Mouse (Mus musculus) neural tube, embryonic 12.5 days (tissue): ENCODE data around the gene Scnn1b. TPM values are rescaled to one million over a fixed set of nuclear protein-coding genes. Genes with fewer than 3 reads are reported as not detected.

Source experiments
- ATAC-seq: fragments of 200-750 bp; cut with Nextera tagmentation; 2 replicates; pipeline ENCODE4 v1.8.0; 2017; ENCODE audit warnings: low read depth, mild to moderate bottlenecking, moderate TSS enrichment, moderate library complexity; ENCODE audit not compliant: low FRiP score
- H3K27ac ChIP-seq: fragments of 300-500 bp; sonication (generic); 2 replicates; pipeline ENCODE4 v1.5.1; 2016
- H3K27me3 ChIP-seq: fragments of 300-500 bp; sonication (generic); replicated peaks from 2 replicates; pipeline ENCODE4 v1.6.1; 2016; ENCODE audit warnings: mild to moderate bottlenecking
- H3K36me3 ChIP-seq: fragments of 300-500 bp; sonication (generic); 2 replicates; pipeline ENCODE4 v1.6.1; 2016; ENCODE audit warnings: mild to moderate bottlenecking
- H3K4me1 ChIP-seq: fragments of 300-500 bp; sonication (generic); 2 replicates; pipeline ENCODE4 v1.6.1; 2016
- H3K4me2 ChIP-seq: fragments of 300-500 bp; sonication (generic); replicated peaks from 2 replicates; pipeline ENCODE4 v1.6.1; 2016; ENCODE audit warnings: mild to moderate bottlenecking
- H3K4me3 ChIP-seq: fragments of 300-500 bp; sonication (generic); 2 replicates; pipeline ENCODE4 v1.5.1; 2016
- H3K9ac ChIP-seq: fragments of 300-500 bp; sonication (generic); 2 replicates; pipeline ENCODE4 v1.6.1; 2016; ENCODE audit warnings: mild to moderate bottlenecking
- H3K9me3 ChIP-seq: fragments of 300-500 bp; sonication (generic); 2 replicates; pipeline ENCODE4 v1.6.1; 2016; ENCODE audit warnings: mild to moderate bottlenecking
- WGBS: fragments of 180-500 bp; shearing (Covaris S2); methylation state at CpG from one replicate; pipeline ENCODE4 v1.1.7; 2016; 5-methylcytosine and 5-hydroxymethylcytosine counted together
- polyA plus RNA-seq: library from polyadenylated mRNA; unstranded; fragments of >200 nt; fragmentation: Nextera tagmentation; extraction: Ambion mirVana; gene quantifications from 2 replicates; pipeline ENCODE4 v1.2.1, GENCODE M21; 2016

The Scnn1b gene
- polyA plus RNA-seq, 1 experiment from 2014 or later, result not detected

DNA sequence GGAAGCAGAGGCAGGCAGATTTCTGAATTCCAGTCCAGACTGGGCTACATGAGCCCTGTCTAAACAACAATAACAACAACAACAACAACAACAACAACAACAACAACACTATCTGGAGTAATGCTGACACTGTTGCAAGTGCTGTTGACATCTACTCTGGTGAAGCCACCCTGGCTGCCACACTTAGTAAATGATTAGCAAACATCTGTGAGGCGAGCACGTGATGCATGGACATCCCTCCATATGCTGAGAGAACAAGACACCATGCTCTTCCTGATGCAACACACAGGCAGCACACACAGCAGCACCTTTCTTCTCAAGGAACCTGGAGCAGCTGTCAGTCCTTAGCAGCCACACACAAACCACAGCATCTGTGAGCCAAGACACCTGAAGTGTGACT lies 63.0 kb downstream of the Scnn1b start:
- H3K27ac ChIP-seq, result no peak overlapping the region
- H3K4me1 ChIP-seq, result no peaks in the 10 kb centered on the region
- no peak overlapping the region for H3K4me3 ChIP-seq
- H3K27me3 ChIP-seq, result no peaks in the 10 kb centered on the region
- 92% methylated on average over 2 of the region's 2 CpGs for whole genome bisulfite sequencing
- H3K4me2 ChIP-seq, result no peak overlapping the region
- no peaks in the 10 kb centered on the region for H3K9me3 ChIP-seq
- ATAC-seq, result no peak
- peaks cover 37% of the 10 kb centered on the region for H3K36me3 ChIP-seq
- no peak overlapping the region for H3K9ac ChIP-seq

DNA sequence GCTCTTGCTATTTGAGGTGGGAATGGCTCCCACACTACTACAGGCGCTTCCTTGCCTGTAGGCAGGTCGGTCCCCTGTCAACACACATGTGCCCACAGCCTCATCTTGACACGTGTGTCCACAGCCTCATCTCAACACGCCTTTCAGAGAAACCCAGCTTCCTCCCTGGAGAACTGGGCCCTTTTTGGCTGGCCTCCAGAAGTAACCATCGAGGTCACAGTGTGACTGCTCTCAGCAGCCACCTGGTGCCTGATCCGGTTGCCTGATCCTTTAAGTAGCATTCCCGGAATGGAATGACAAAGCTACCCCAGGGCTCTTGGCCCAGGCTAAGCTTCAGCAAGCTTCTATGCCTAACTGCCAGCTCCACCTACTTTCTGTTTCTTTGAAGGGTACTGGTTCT lies 66.4 kb downstream of the Scnn1b start:
- no peak for ATAC-seq
- H3K4me3 ChIP-seq, result no peak overlapping the region
- H3K4me1 ChIP-seq, result no peaks in the 10 kb centered on the region
- peaks cover 27% of the 10 kb centered on the region for H3K36me3 ChIP-seq
- no peak overlapping the region for H3K4me2 ChIP-seq
- no peak overlapping the region for H3K27ac ChIP-seq
- 57% methylated on average over 7 of the region's 7 CpGs for WGBS
- H3K9me3 ChIP-seq, result no peaks in the 10 kb centered on the region
- H3K27me3 ChIP-seq, result no peaks in the 10 kb centered on the region
- H3K9ac ChIP-seq, result no peak overlapping the region

DNA sequence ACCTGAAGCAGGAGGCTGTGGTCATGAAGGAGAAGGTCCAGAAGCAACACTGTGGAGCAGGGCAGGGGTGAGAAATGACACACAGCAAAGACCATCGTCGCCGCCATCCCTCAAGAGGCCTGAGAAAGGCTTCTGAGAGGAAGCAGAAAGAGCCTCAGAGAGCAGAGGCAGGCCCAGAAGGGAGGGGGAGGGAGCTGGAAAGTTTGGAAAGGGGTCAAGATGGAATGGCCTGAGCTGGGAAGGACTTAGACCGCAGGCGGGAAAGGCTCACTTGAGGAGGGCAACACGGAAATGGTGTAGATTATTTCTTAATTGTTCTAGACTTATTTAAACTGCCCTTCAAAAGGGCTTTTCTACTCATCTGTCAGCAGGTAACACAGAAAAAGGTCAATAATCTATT lies 68.8 kb downstream of the Scnn1b start:
- Histone ChIP-seq H3K4me3 (no peak overlapping the region), H3K9me3 (no peaks in the 10 kb centered on the region), H3K9ac (no peak overlapping the region), H3K4me1 (peaks cover 6% of the 10 kb centered on the region; the same call in 1 of the 2 replicates), H3K27me3 (no peaks in the 10 kb centered on the region), H3K4me2 (no peak overlapping the region), H3K27ac (no peak overlapping the region), H3K36me3 (peaks cover 19% of the 10 kb centered on the region)
- ATAC-seq, result no peak
- 89% methylated on average over 6 of the region's 6 CpGs for WGBS

DNA sequence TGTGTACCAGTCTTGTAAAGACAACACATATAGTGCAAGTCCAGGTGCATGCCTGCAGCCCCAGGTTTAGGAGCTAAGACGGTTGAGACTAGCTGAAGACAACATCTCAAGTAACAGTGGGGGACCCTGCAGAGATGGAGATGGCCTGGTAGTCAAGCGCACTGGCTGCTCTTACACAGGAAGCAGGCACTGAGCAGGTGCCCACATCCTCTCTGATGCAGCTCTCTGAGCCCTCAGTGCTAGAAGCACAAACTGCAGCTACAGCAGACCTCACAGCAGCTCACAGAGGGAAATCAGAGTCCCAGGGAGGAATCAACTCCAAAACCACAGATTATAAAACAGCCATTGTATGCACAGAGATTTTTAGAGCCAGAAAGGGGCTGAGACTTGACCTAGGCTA lies 69.5 kb downstream of the Scnn1b start:
- no peak for ATAC-seq
- Histone ChIP-seq H3K9ac (no peak overlapping the region), H3K27ac (no peak overlapping the region), H3K4me2 (no peak overlapping the region), H3K4me3 (no peak overlapping the region), H3K27me3 (no peaks in the 10 kb centered on the region), H3K9me3 (no peaks in the 10 kb centered on the region), H3K36me3 (peaks cover 15% of the 10 kb centered on the region), H3K4me1 (peaks cover 11% of the 10 kb centered on the region; the same call in 1 of the 2 replicates)
- 88% methylated on average over 2 of the region's 2 CpGs for WGBS

- ATAC-seq, result no peak
- no peak overlapping the region for H3K27ac ChIP-seq
- WGBS, result 79% methylated on average over 12 of the region's 12 CpGs
Observed at GRCm38 (mm10) chr7:121935906-121936794, 71.3 kb downstream of the Scnn1b start.

GRCm38 (mm10) chr7:121936861-121937630 lies 72.2 kb downstream of the Scnn1b start:
- no peak for ATAC-seq
- no peaks in the 10 kb centered on the region for H3K9me3 ChIP-seq
- no peak overlapping the region for H3K9ac ChIP-seq
- peaks cover 11% of the 10 kb centered on the region; the same call in 1 of the 2 replicates for H3K4me1 ChIP-seq
- H3K27ac ChIP-seq, result no peak overlapping the region
- H3K4me2 ChIP-seq, result no peak overlapping the region
- no peaks in the 10 kb centered on the region for H3K27me3 ChIP-seq
- no peak overlapping the region for H3K4me3 ChIP-seq
- whole genome bisulfite sequencing, result 77% methylated on average over 14 of the region's 14 CpGs
- H3K36me3 ChIP-seq, result peaks cover 7% of the 10 kb centered on the region; the same call in 1 of the 2 replicates

More at GRCm38 (mm10) chr7:121935906-121936794, 71.3 kb downstream of the Scnn1b start:
- no peak overlapping the region for H3K4me2 ChIP-seq
- H3K4me1 ChIP-seq, result peaks cover 11% of the 10 kb centered on the region; the same call in 1 of the 2 replicates
- H3K9ac ChIP-seq, result no peak overlapping the region
- H3K4me3 ChIP-seq, result no peak overlapping the region
- peaks cover 5% of the 10 kb centered on the region; the same call in 1 of the 2 replicates for H3K36me3 ChIP-seq
- no peaks in the 10 kb centered on the region for H3K27me3 ChIP-seq
- no peaks in the 10 kb centered on the region for H3K9me3 ChIP-seq

GRCm38 (mm10) chr7:121938124-121938891 lies 73.5 kb downstream of the Scnn1b start:
- Histone ChIP-seq H3K4me2 (no peak overlapping the region), H3K9me3 (no peaks in the 10 kb centered on the region), H3K9ac (no peak overlapping the region), H3K4me1 (peaks cover 11% of the 10 kb centered on the region; the same call in 1 of the 2 replicates), H3K4me3 (no peak overlapping the region), H3K27me3 (no peaks in the 10 kb centered on the region), H3K27ac (no peak overlapping the region), H3K36me3 (peaks cover 15% of the 10 kb centered on the region)
- 74% methylated on average over 8 of the region's 8 CpGs for WGBS
- no peak for ATAC-seq

- Histone ChIP-seq H3K9me3 (no peaks in the 10 kb centered on the region), H3K4me2 (no peak overlapping the region), H3K9ac (no peak overlapping the region), H3K4me1 (peaks cover 11% of the 10 kb centered on the region; the same call in 1 of the 2 replicates), H3K36me3 (peaks cover 20% of the 10 kb centered on the region), H3K27ac (no peak overlapping the region), H3K4me3 (no peak overlapping the region), H3K27me3 (no peaks in the 10 kb centered on the region)
- 33% methylated on average over 6 of the region's 6 CpGs for WGBS
- ATAC-seq, result no peak
Observed at GRCm38 (mm10) chr7:121939244-121939643, 74.4 kb downstream of the Scnn1b start.

GRCm38 (mm10) chr7:121939729-121940128 lies 74.9 kb downstream of the Scnn1b start:
- Histone ChIP-seq H3K27ac (no peak overlapping the region), H3K9ac (no peak overlapping the region), H3K4me2 (no peak overlapping the region), H3K4me1 (peaks cover 11% of the 10 kb centered on the region; the same call in 1 of the 2 replicates), H3K9me3 (no peaks in the 10 kb centered on the region), H3K27me3 (no peaks in the 10 kb centered on the region), H3K4me3 (no peak overlapping the region), H3K36me3 (peaks cover 20% of the 10 kb centered on the region)
- ATAC-seq, result peak; percentile 79
- 45% methylated on average over 4 of the region's 4 CpGs for WGBS

GRCm38 (mm10) chr7:121941016-121941415 lies 76.2 kb downstream of the Scnn1b start:
- no peak overlapping the region for H3K4me2 ChIP-seq
- peaks cover 11% of the 10 kb centered on the region; the same call in 1 of the 2 replicates for H3K4me1 ChIP-seq
- no peaks in the 10 kb centered on the region for H3K27me3 ChIP-seq
- H3K9ac ChIP-seq, result no peak overlapping the region
- H3K27ac ChIP-seq, result no peak overlapping the region
- H3K9me3 ChIP-seq, result no peaks in the 10 kb centered on the region
- no peak overlapping the region for H3K4me3 ChIP-seq
- 94% methylated on average over 3 of the region's 3 CpGs for WGBS
- H3K36me3 ChIP-seq, result peaks cover 20% of the 10 kb centered on the region
- ATAC-seq, result no peak

- no peak for ATAC-seq
- Histone ChIP-seq H3K27ac (no peak overlapping the region), H3K4me3 (no peak overlapping the region), H3K4me1 (peaks cover 11% of the 10 kb centered on the region; the same call in 1 of the 2 replicates), H3K4me2 (no peak overlapping the region), H3K27me3 (no peaks in the 10 kb centered on the region), H3K36me3 (peaks cover 20% of the 10 kb centered on the region), H3K9me3 (no peaks in the 10 kb centered on the region), H3K9ac (no peak overlapping the region)
- WGBS, result 89% methylated on average over 3 of the region's 3 CpGs
Observed at GRCm38 (mm10) chr7:121941640-121942039, 76.8 kb downstream of the Scnn1b start.
